Mouse (Mus musculus) layer of hippocampus, adult 9-11 months (tissue): ENCODE data around the gene Gm7951.
A peak's percentile ranks its signal among the peaks of the same experiment; 100 is the strongest.
"Not testable (repeated sequence)": the region's sequence is repeated elsewhere in the genome, so short reads cannot be mapped to it uniquely, and the experiment has no call there.

ENCODE experiments used
- DNase-seq: peaks from one replicate; pipeline ENCODE4 v3.0.0; 2022

Gm7951 gene

DNA sequence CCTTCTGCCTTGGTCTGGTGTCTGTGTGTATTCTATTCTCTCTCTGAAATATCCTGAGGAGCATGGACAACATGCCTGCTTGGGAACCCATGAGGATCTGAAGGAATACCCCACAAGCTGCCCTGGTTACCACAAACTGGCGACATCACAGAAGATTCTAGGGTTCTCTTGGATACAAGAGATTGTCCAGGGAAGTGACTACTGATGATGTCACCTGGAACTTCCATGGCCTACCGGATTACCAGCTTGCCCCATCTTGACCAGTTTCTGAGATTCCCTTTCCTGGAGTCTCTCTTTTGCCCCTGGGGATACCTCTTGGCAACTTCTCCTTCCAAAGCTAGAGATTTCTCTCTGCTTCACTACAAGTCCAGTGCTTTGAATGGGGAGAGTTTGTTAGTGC, at the start of gene Gm7951:
Gene Gm7951 (minus strand): TSS at position 101 of the 400 bp plus-strand sequence.
- DNase-seq, result not testable (repeated sequence)

- not testable (repeated sequence) for DNase-seq
These were observed 45.4 kb upstream of the Gm7951 start, which contains the start of gene Gm17027 for GRCm38 (mm10) chr14:42162522-42162921. Gene Gm17027 (minus strand): TSS chr14:42162622.

DNA sequence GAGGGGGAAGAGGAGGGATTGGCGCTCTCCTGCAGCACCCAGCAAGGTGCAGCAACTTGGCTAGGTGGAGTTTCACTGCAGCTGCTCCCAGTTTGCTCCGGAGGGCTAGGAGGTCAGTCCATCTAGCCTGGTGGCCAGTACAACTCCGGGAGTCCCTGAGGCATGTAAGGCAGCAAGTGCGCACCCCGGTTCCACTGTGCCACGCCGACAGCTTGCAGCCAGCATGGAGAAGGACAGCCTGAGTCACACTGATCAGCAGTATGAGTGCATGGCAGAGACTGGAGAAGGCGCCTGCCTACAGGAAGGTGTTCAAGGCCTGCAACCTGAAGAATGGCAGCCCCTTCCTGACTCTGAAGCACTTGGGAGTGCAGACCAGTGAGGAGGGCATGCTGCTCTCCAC, 17.4 kb upstream of the Gm7951 start:
- DNase-seq, result peak; percentile 2

DNA sequence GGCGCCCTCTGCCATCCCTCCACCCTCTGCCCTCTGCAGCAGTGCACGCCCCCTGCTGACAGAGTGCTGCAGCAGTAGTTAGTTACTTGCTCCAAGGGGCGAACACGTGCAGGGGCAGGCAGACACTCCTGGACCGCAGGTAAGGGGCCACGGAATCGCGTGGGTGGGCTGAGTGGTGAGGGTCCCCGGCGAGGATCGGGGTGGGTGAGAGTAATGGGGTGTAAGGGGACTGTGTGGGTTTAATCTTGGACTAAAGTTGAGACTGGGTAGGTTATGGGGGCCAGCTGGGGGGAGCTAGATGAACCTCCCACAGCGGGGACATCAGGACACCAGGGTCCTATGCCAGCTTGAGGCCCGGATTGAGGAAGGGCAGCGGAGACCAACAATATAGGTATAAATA, 16.6 kb upstream of the Gm7951 start:
- not testable (repeated sequence) for DNase-seq
